Mouse (Mus musculus) spleen, postnatal 14 days (tissue): Measurements from ENCODE around the gene Rps6kc1.
"Not testable (repeated sequence)": the region's sequence is repeated elsewhere in the genome, so short reads cannot be mapped to it uniquely, and the experiment has no call there.

Source experiments
- DNase-seq, 2 experiments: peaks; one replicate each; pipeline ENCODE4 v3.0.0; 2021 to 2022; ENCODE audit warnings: low spot score in 2 of 2

The Rps6kc1 gene

GRCm38 (mm10) chr1:190911415-190912123, at the start of gene Rps6kc1:
Gene Rps6kc1 (minus strand): TSS chr1:190911770.
- DNase-seq, result peak; percentile 25 to 43

- no peak for DNase-seq
Measured at GRCm38 (mm10) chr1:190958821-190959220, 47.3 kb upstream of the Rps6kc1 start.

GRCm38 (mm10) chr1:190953009-190953408, 41.4 kb upstream of the Rps6kc1 start:
- no peak for DNase-seq

- no peak for DNase-seq
Measured at GRCm38 (mm10) chr1:190951014-190951413, 39.4 kb upstream of the Rps6kc1 start.

- no peak for DNase-seq
Measured at GRCm38 (mm10) chr1:190948846-190949245, 37.3 kb upstream of the Rps6kc1 start.

- DNase-seq, result no peak
Measured at GRCm38 (mm10) chr1:190948439-190948838, 36.9 kb upstream of the Rps6kc1 start.

- DNase-seq, result no peak
Measured at GRCm38 (mm10) chr1:190947986-190948385, 36.4 kb upstream of the Rps6kc1 start.

- peak; percentile 18 to 47 for DNase-seq
Measured at GRCm38 (mm10) chr1:190944109-190944760, 32.7 kb upstream of the Rps6kc1 start.

GRCm38 (mm10) chr1:190939803-190940202, 28.2 kb upstream of the Rps6kc1 start:
- DNase-seq, result no peak

GRCm38 (mm10) chr1:190930181-190930580, 18.6 kb upstream of the Rps6kc1 start:
- no peak for DNase-seq

GRCm38 (mm10) chr1:190929010-190929695, 17.6 kb upstream of the Rps6kc1 start:
- peak in 1 of 2 experiments; percentile 23 for DNase-seq

GRCm38 (mm10) chr1:190928370-190929009, 16.9 kb upstream of the Rps6kc1 start:
- DNase-seq, result peak; percentile 96 to 97

GRCm38 (mm10) chr1:190927751-190928369, 16.3 kb upstream of the Rps6kc1 start:
- no peak for DNase-seq

GRCm38 (mm10) chr1:190927311-190927710, 15.7 kb upstream of the Rps6kc1 start:
- no peak for DNase-seq

GRCm38 (mm10) chr1:190924812-190925211, 13.2 kb upstream of the Rps6kc1 start, which contains the start of gene Angel2:
Gene Angel2 (plus strand): TSS chr1:190925112.
- not testable (repeated sequence) for DNase-seq

- no peak for DNase-seq
Measured at GRCm38 (mm10) chr1:190919725-190920469, 8.3 kb upstream of the Rps6kc1 start.

- DNase-seq, result no peak
Measured at GRCm38 (mm10) chr1:190918938-190919337, 7.4 kb upstream of the Rps6kc1 start.

GRCm38 (mm10) chr1:190912623-190913022, 1.1 kb upstream of the Rps6kc1 start:
- DNase-seq, result no peak

- no peak for DNase-seq
Measured at GRCm38 (mm10) chr1:190910836-190911235, 734 bp downstream of the Rps6kc1 start.

- no peak for DNase-seq
Measured at GRCm38 (mm10) chr1:190904714-190905113, 6.9 kb downstream of the Rps6kc1 start.

GRCm38 (mm10) chr1:190904136-190904535, 7.4 kb downstream of the Rps6kc1 start:
- no peak for DNase-seq
